Comparison of ENCODE assay signal across 16 mouse cellular contexts in genomic region chr13:52987880-52988279, GRCm38 (mm10).
"Had no signal": no experiment of that assay in that cellular context is flagged by ENCODE, and none has a peak within 500 bp of the region (broad histone marks: within the 10 kb centered on the region; RNA-seq: fewer than 3 reads in every experiment).

No protein-coding gene starts in this region.

- H3K9ac ChIP-seq: liver, embryonic 14.5 days; lung, embryonic 15.5 days; midbrain, embryonic 13.5 days; midbrain, embryonic 15.5 days; neural tube, embryonic 12.5 days; stomach, embryonic 15.5 days had no signal

- DNase-seq: lung, adult 2 months; lung, postnatal 14 days; lung, postnatal 36 days; right cerebral cortex, postnatal 14 days; thymus, adult 18-20 months; thymus, postnatal 25 days; thymus, postnatal 4 days had no signal

- ATAC-seq: lung, postnatal 0 days; midbrain, embryonic 13.5 days; midbrain, embryonic 15.5 days had no signal

- H3K9me3 ChIP-seq: lung, embryonic 15.5 days; midbrain, embryonic 13.5 days; midbrain, embryonic 15.5 days; neural tube, embryonic 12.5 days; stomach, embryonic 15.5 days had no signal

- H3K4me3 ChIP-seq: lung, embryonic 15.5 days; midbrain, embryonic 13.5 days; midbrain, embryonic 15.5 days; neural tube, embryonic 12.5 days; stomach, embryonic 15.5 days had no signal

- H3K4me2 ChIP-seq: lung, embryonic 15.5 days; midbrain, embryonic 11.5 days; midbrain, embryonic 13.5 days; midbrain, embryonic 15.5 days; neural tube, embryonic 12.5 days; stomach, embryonic 15.5 days had no signal

- H3K4me1 ChIP-seq: midbrain, embryonic 13.5 days; midbrain, embryonic 15.5 days; neural tube, embryonic 12.5 days had no signal

- H3K27me3 ChIP-seq: midbrain, embryonic 15.5 days; neural tube, embryonic 12.5 days; stomach, embryonic 15.5 days had no signal

- H3K27ac ChIP-seq: liver, embryonic 14.5 days; lung, embryonic 15.5 days; macrophage; midbrain, embryonic 13.5 days; midbrain, embryonic 15.5 days; neural tube, embryonic 12.5 days; stomach, embryonic 15.5 days had no signal

- H3K36me3 ChIP-seq: lung, embryonic 15.5 days; midbrain, embryonic 13.5 days; midbrain, embryonic 15.5 days; neural tube, embryonic 12.5 days; stomach, embryonic 15.5 days had no signal
